Mouse (Mus musculus): ENCODE results near the gene Nexn. TPM values are rescaled to one million over a fixed set of nuclear protein-coding genes. Genes with fewer than 3 reads are reported as not detected.
A peak's percentile ranks its signal among the peaks of the same experiment; 100 is the strongest.
"Not testable (repeated sequence)": the region's sequence is repeated elsewhere in the genome, so short reads cannot be mapped to it uniquely, and the experiment has no call there.

Nexn gene
- polyA plus RNA-seq, 1 experiment from 2014 or later = 3.8 TPM

- Histone ChIP-seq H3K4me1 (replicated peaks) (no peaks in the 10 kb centered on the region), H3K4me3 (no peak overlapping the region), H3K27ac (no peak overlapping the region), H3K36me3 (peaks cover 17% of the 10 kb centered on the region), H3K27me3 (peaks cover 3% of the 10 kb centered on the region), H3K9me3 (no peaks in the 10 kb centered on the region), H3K9ac (no peak overlapping the region), H3K4me2 (no peak overlapping the region)
- whole genome bisulfite sequencing = 66% methylated on average over 20 of the region's 20 CpGs
- 0 out of 2 replicates have a peak, but pooled peaks have one; percentile 28 for ATAC-seq (ENCODE audit: low FRiP score)
Measured at GRCm38 (mm10) chr3:152272974-152273685, 7.0 kb upstream of the Nexn start.

- H3K4me1 ChIP-seq (replicated peaks) = no peaks in the 10 kb centered on the region
- WGBS = 88% methylated on average over 6 of the region's 6 CpGs
- no peaks in the 10 kb centered on the region for H3K9me3 ChIP-seq
- no peak overlapping the region for H3K9ac ChIP-seq
- ATAC-seq (ENCODE audit: low FRiP score) = no peak
- H3K27me3 ChIP-seq = peaks cover 16% of the 10 kb centered on the region
- H3K4me3 ChIP-seq = no peak overlapping the region
- no peak overlapping the region for H3K4me2 ChIP-seq
- H3K36me3 ChIP-seq = peaks cover 13% of the 10 kb centered on the region
- no peak overlapping the region for H3K27ac ChIP-seq
Measured at GRCm38 (mm10) chr3:152271876-152272275, 5.7 kb upstream of the Nexn start.

GRCm38 (mm10) chr3:152271071-152271710 is 5.0 kb upstream of the Nexn start:
- no peak for ATAC-seq (ENCODE audit: low FRiP score)
- Histone ChIP-seq H3K9ac (no peak overlapping the region), H3K36me3 (peaks cover 6% of the 10 kb centered on the region), H3K4me3 (no peak overlapping the region), H3K4me1 (replicated peaks) (peaks cover 1% of the 10 kb centered on the region), H3K4me2 (no peak overlapping the region), H3K9me3 (no peaks in the 10 kb centered on the region), H3K27me3 (peaks cover 23% of the 10 kb centered on the region), H3K27ac (no peak overlapping the region)
- WGBS = 90% methylated on average over 10 of the region's 10 CpGs

GRCm38 (mm10) chr3:152268099-152268498 is 1.9 kb upstream of the Nexn start:
- 92% methylated on average over 14 of the region's 14 CpGs for WGBS
- ATAC-seq (ENCODE audit: low FRiP score) = no peak

GRCm38 (mm10) chr3:152265351-152266035 is 657 bp downstream of the Nexn start:
- peaks cover 55% of the 10 kb centered on the region for H3K27me3 ChIP-seq
- no peaks in the 10 kb centered on the region for H3K9me3 ChIP-seq
- peak; percentile 80 for ATAC-seq (ENCODE audit: low FRiP score)
- H3K27ac ChIP-seq = no peak overlapping the region
- peaks cover 26% of the 10 kb centered on the region for H3K4me1 ChIP-seq (replicated peaks)
- WGBS = under 1% methylated on average over 39 of the region's 63 CpGs
- H3K9ac ChIP-seq = peak overlapping the region; percentile 76
- H3K4me2 ChIP-seq = peak overlapping the region; percentile 99
- no peaks in the 10 kb centered on the region for H3K36me3 ChIP-seq
- H3K4me3 ChIP-seq = peak overlapping the region; percentile 55

More at GRCm38 (mm10) chr3:152268099-152268498, 1.9 kb upstream of the Nexn start:
- H3K9ac ChIP-seq = no peak overlapping the region
- H3K4me2 ChIP-seq = no peak overlapping the region
- H3K4me1 ChIP-seq (replicated peaks) = peaks cover 21% of the 10 kb centered on the region
- H3K27me3 ChIP-seq = peaks cover 51% of the 10 kb centered on the region
- no peaks in the 10 kb centered on the region for H3K36me3 ChIP-seq
- no peak overlapping the region for H3K4me3 ChIP-seq
- no peak overlapping the region for H3K27ac ChIP-seq
- no peaks in the 10 kb centered on the region for H3K9me3 ChIP-seq

GRCm38 (mm10) chr3:152264830-152265229 is 1.3 kb downstream of the Nexn start:
- Histone ChIP-seq H3K27me3 (peaks cover 55% of the 10 kb centered on the region), H3K9ac (no peak overlapping the region), H3K4me1 (replicated peaks) (peaks cover 26% of the 10 kb centered on the region), H3K36me3 (no peaks in the 10 kb centered on the region), H3K9me3 (no peaks in the 10 kb centered on the region), H3K27ac (no peak overlapping the region), H3K4me2 (peak overlapping the region; percentile 99), H3K4me3 (peak overlapping the region; percentile 55)
- ATAC-seq (ENCODE audit: low FRiP score) = no peak
- WGBS = 11% methylated on average over 12 of the region's 12 CpGs

- no peaks in the 10 kb centered on the region for H3K9me3 ChIP-seq
- no peaks in the 10 kb centered on the region for H3K36me3 ChIP-seq
- H3K27ac ChIP-seq = no peak overlapping the region
- H3K4me2 ChIP-seq = no peak overlapping the region
- WGBS = 35% methylated on average over 10 of the region's 10 CpGs
- ATAC-seq (ENCODE audit: low FRiP score) = no peak
- peaks cover 26% of the 10 kb centered on the region for H3K4me1 ChIP-seq (replicated peaks)
- H3K4me3 ChIP-seq = no peak overlapping the region
- H3K9ac ChIP-seq = no peak overlapping the region
- H3K27me3 ChIP-seq = peaks cover 55% of the 10 kb centered on the region
Measured at GRCm38 (mm10) chr3:152264374-152264773, 1.8 kb downstream of the Nexn start.

GRCm38 (mm10) chr3:152261948-152262347 is 4.2 kb downstream of the Nexn start:
- no peak for ATAC-seq (ENCODE audit: low FRiP score)
- H3K9ac ChIP-seq = no peak overlapping the region
- WGBS = 30% methylated on average over 8 of the region's 8 CpGs
- H3K36me3 ChIP-seq = no peaks in the 10 kb centered on the region
- H3K27me3 ChIP-seq = peaks cover 40% of the 10 kb centered on the region
- no peak overlapping the region for H3K27ac ChIP-seq
- no peaks in the 10 kb centered on the region for H3K9me3 ChIP-seq
- H3K4me2 ChIP-seq = no peak overlapping the region
- peaks cover 26% of the 10 kb centered on the region for H3K4me1 ChIP-seq (replicated peaks)
- no peak overlapping the region for H3K4me3 ChIP-seq

- no peak overlapping the region for H3K4me2 ChIP-seq
- H3K36me3 ChIP-seq = no peaks in the 10 kb centered on the region
- no peak overlapping the region for H3K27ac ChIP-seq
- WGBS = 54% methylated on average over 8 of the region's 8 CpGs
- no peak overlapping the region for H3K4me3 ChIP-seq
- peaks cover 26% of the 10 kb centered on the region for H3K4me1 ChIP-seq (replicated peaks)
- no peaks in the 10 kb centered on the region for H3K9me3 ChIP-seq
- ATAC-seq (ENCODE audit: low FRiP score) = no peak
- peaks cover 34% of the 10 kb centered on the region for H3K27me3 ChIP-seq
- no peak overlapping the region for H3K9ac ChIP-seq
Measured at GRCm38 (mm10) chr3:152261436-152261835, 4.7 kb downstream of the Nexn start.

GRCm38 (mm10) chr3:152260362-152260761 is 5.8 kb downstream of the Nexn start:
- no peak overlapping the region for H3K27ac ChIP-seq
- H3K4me3 ChIP-seq = no peak overlapping the region
- WGBS = 97% methylated on average over 1 of the region's 1 CpGs
- no peak overlapping the region for H3K9ac ChIP-seq
- peaks cover 24% of the 10 kb centered on the region for H3K27me3 ChIP-seq
- no peaks in the 10 kb centered on the region for H3K36me3 ChIP-seq
- H3K4me2 ChIP-seq = no peak overlapping the region
- ATAC-seq (ENCODE audit: low FRiP score) = no peak
- peaks cover 17% of the 10 kb centered on the region for H3K4me1 ChIP-seq (replicated peaks)
- no peaks in the 10 kb centered on the region for H3K9me3 ChIP-seq

GRCm38 (mm10) chr3:152259409-152259808 is 6.7 kb downstream of the Nexn start:
- not testable (repeated sequence) for H3K4me3 ChIP-seq; H3K9ac ChIP-seq; H3K9me3 ChIP-seq; H3K4me2 ChIP-seq; H3K36me3 ChIP-seq; H3K4me1 ChIP-seq (replicated peaks); H3K27ac ChIP-seq
- WGBS = 42% methylated on average over 8 of the region's 9 CpGs
- ATAC-seq (ENCODE audit: low FRiP score) = peak; percentile 55; the same call in 1 of the 2 replicates
- peaks cover 16% of the 10 kb centered on the region for H3K27me3 ChIP-seq

GRCm38 (mm10) chr3:152257528-152257927 is 8.6 kb downstream of the Nexn start:
- no peaks in the 10 kb centered on the region for H3K9me3 ChIP-seq
- H3K36me3 ChIP-seq = no peaks in the 10 kb centered on the region
- no peak overlapping the region for H3K27ac ChIP-seq
- no peak for ATAC-seq (ENCODE audit: low FRiP score)
- H3K9ac ChIP-seq = no peak overlapping the region
- no peak overlapping the region for H3K4me2 ChIP-seq
- no peaks in the 10 kb centered on the region for H3K27me3 ChIP-seq
- 90% methylated on average over 3 of the region's 3 CpGs for WGBS
- peaks cover 4% of the 10 kb centered on the region for H3K4me1 ChIP-seq (replicated peaks)
- H3K4me3 ChIP-seq = no peak overlapping the region
